Mouse (Mus musculus) bone marrow macrophage, adult 2 months (primary cell): ENCODE data around the gene Irs1. TPM values are rescaled to one million over a fixed set of nuclear protein-coding genes. Genes with fewer than 3 reads are reported as not detected.

ENCODE experiments used
- H3K27ac ChIP-seq: 2 replicates; pipeline ENCODE4 v1.5.1; 2012; ENCODE audit warnings: low read depth, low read length; ENCODE audit not compliant: insufficient read depth
- H3K4me1 ChIP-seq: 2 replicates; pipeline ENCODE4 v1.6.1; 2012; ENCODE audit warnings: low read length; ENCODE audit not compliant: control insufficient read depth, insufficient read depth
- H3K4me3 ChIP-seq: 2 replicates; pipeline ENCODE4 v1.5.1; 2012; ENCODE audit warnings: mild to moderate bottlenecking, low read length, moderate library complexity; ENCODE audit not compliant: insufficient read depth
- CTCF ChIP-seq: IDR thresholded peaks from 2 replicates; pipeline ENCODE4 v1.5.1; 2012; ENCODE audit warnings: low read depth, mild to moderate bottlenecking, low read length, moderate library complexity
- POLR2A ChIP-seq: IDR thresholded peaks from 2 replicates; pipeline ENCODE4 v1.6.1; 2012; ENCODE audit warnings: mild to moderate bottlenecking, low read depth, low read length, borderline replicate concordance
- polyA plus RNA-seq: library from polyadenylated mRNA; stranded (reverse); fragments of >200 nt; gene quantifications from 2 replicates; pipeline ENCODE4 v1.2.4, GENCODE M21; 2012; ENCODE audit not compliant: missing spikeins, insufficient read depth, insufficient read length

Gene Irs1
- polyA plus RNA-seq, 1 experiment: 0.16 TPM

- TF ChIP-seq CTCF (no peak), POLR2A (no peak)
- H3K4me1 ChIP-seq: no peaks in the 10 kb centered on the region
- no peak overlapping the region for H3K4me3 ChIP-seq
- H3K27ac ChIP-seq: no peak overlapping the region
Observed at GRCm38 (mm10) chr1:82258331-82258730, 32.9 kb downstream of the Irs1 start.

GRCm38 (mm10) chr1:82257457-82257856, 33.8 kb downstream of the Irs1 start:
- no peak overlapping the region for H3K27ac ChIP-seq

DNA sequence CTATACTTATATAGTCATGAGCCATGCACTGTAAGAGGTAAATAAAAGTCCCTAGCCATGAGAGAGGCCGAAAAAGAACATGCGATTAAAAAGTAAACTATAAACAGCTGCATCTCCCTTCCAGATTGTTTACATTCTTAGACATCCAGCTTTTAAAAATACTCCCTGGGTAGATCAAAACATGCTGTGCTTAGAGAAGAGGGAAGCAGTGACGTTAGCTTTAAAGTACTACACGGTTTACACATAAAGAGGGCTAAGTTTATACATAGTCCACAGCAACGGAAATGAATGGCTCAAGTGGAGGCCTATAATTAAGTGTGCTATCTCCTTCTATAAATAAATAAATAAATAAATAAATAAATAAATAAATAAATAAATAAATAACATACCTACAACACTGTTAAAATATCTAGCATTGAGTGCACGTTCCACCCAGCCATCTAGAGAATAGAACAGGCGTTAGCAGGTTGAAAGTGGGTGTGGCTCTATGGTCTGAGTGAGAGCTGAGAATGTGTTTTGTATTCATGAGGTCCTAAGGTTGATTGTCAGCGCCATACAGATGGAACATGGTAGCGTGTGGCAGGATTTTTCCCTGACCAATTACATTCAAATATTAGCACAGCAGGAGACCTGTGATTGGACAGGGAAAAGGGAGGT, 37.3 kb downstream of the Irs1 start:
- no peak for TF ChIP-seq CTCF
- TF ChIP-seq POLR2A: no peak
- no peaks in the 10 kb centered on the region for H3K4me1 ChIP-seq
- no peak overlapping the region for H3K4me3 ChIP-seq
- H3K27ac ChIP-seq: no peak overlapping the region

More at GRCm38 (mm10) chr1:82257457-82257856, 33.8 kb downstream of the Irs1 start:
- H3K4me3 ChIP-seq: no peak overlapping the region
- no peak for TF ChIP-seq POLR2A
- TF ChIP-seq CTCF: no peak
- H3K4me1 ChIP-seq: no peaks in the 10 kb centered on the region

DNA sequence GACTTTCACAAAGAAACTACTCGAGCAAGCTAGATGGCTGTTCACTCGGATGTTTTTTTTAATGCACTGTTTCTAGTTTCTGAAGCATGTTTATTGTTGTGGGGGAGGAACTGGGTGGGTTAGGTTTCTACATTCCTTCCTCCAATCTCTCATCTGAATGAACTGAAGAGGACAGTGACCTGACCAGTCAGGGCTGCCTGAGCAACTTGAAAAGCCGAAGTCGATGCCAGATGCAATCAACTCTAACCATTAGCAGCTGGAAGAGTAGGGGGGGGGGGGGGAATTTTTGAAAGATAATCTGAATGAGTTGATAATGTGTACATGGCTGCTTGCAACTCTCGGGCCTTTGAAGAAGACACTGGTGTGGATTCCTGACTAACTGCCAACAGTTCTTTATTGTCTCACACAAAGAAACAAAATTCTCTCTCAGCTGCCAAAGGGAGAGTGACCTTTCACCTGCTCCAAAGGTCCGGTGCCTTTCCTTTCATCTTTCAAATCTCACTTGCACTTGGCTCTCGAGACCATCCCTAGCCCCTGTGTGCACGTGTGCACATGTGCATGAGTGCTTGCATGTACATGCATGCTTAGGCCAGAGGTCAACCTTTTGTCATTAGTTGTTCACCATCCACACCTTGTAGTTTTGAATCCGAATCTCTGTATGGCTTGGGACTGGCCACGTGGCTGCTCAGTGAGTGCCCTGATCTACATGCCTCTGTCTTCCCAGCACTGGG, 43.8 kb downstream of the Irs1 start:
- Histone ChIP-seq H3K27ac (no peak overlapping the region), H3K4me1 (no peaks in the 10 kb centered on the region), H3K4me3 (no peak overlapping the region)
- no peak for TF ChIP-seq POLR2A

- Histone ChIP-seq H3K27ac (no peak overlapping the region), H3K4me3 (no peak overlapping the region), H3K4me1 (no peaks in the 10 kb centered on the region)
- TF ChIP-seq POLR2A (no peak), CTCF (no peak)
Observed at GRCm38 (mm10) chr1:82245002-82245401, 46.2 kb downstream of the Irs1 start.

DNA sequence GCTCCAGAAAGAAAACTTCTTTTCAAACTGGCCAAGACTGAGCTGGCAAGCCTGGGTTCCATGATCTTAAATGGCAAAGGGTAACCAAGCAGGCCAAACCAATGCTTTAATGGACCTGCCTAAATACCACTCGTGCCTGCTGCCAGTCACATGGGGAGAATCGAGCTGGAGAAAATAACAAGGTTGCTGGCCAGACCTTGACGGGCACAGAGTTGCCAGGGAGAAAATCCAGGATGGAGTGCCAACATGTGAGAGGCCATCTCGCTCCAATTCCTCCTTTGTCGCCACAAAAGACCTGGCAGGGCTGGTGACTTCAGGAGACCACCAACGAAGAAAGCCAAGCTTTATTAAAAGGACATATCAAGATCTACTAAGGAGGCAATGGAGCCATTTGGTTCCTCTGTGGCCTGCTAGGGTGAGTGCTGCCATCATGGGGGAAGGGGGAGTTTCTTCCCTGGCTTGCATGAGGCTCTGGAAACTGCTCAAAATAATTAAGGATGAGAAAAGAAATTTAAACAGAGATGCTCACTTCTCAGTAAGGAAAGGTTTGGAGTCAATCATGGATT, 47.9 kb downstream of the Irs1 start:
- no peak overlapping the region for H3K27ac ChIP-seq
- H3K4me3 ChIP-seq: no peak overlapping the region
- H3K4me1 ChIP-seq: no peaks in the 10 kb centered on the region
- TF ChIP-seq POLR2A (no peak), CTCF (no peak)

DNA sequence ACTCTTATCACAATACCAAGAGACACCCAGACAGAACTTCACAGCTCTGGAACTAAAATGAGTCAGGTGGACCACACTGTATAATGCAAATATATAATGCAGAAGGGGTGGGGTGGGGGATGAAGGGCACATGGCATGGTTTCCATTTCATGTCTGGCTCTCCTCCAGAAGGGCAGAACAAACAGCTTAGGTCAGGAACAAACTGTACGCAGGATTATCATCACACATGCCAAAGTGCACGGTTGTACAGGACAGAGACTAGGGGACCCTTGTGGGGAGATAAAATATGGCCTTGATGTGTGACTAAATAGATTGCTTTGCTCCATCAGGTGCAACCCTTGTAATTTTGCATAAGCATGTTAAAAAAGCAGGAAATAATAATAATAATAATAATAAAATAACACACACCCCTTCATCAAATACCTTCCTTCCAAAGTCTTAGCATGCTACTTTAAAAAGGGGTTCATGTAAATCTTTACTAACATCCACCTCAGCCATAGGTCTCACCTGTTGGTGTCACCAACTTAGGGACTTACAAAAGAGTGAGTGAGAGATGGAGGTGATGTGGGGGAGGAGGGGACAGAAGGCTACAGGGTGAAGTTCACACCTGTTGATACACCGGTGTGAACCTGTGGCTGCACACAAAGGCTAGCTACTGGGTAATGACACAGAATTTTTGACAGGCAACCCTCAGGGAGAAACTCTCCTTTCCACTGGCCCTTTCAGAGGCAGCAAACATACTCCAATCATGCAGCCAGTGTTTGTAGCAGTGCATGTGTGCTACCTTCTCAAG, 51.6 kb downstream of the Irs1 start:
- no peak for TF ChIP-seq POLR2A
- no peak for TF ChIP-seq CTCF
- no peak overlapping the region for H3K27ac ChIP-seq
- no peak overlapping the region for H3K4me3 ChIP-seq
- H3K4me1 ChIP-seq: peaks cover 6% of the 10 kb centered on the region

DNA sequence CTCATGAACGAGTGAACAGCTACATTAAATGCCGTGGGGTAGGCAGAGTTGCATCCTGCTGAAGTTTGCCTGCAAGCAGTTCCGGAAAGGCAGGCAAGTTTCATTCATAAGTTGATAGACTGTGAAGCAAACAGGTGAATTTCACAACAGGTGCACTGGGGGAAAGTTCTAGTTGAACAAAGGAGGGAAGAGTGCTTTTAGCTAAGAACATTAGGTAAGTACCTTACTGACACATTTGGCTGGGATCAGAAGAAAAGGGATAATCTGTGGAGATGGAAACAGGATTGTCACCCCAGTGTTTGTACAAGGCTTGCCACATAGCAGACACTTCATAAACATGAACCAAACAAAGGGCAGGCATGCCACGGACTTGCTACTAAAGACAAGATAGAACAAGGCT, 53.0 kb downstream of the Irs1 start:
- Histone ChIP-seq H3K4me1 (peaks cover 6% of the 10 kb centered on the region), H3K27ac (no peak overlapping the region), H3K4me3 (no peak overlapping the region)
- TF ChIP-seq CTCF (no peak), POLR2A (no peak)

GRCm38 (mm10) chr1:82235455-82236104, 55.6 kb downstream of the Irs1 start:
- Histone ChIP-seq H3K4me1 (peaks cover 6% of the 10 kb centered on the region), H3K27ac (no peak overlapping the region)
- TF ChIP-seq POLR2A: no peak
- no peak for TF ChIP-seq CTCF

More at GRCm38 (mm10) chr1:82235455-82236104, 55.6 kb downstream of the Irs1 start:
- H3K4me3 ChIP-seq: no peak overlapping the region
